Mouse (Mus musculus): ENCODE measurements around the gene Brca2. TPM values are rescaled to one million over a fixed set of nuclear protein-coding genes. Genes with fewer than 3 reads are reported as not detected.

The Brca2 gene
- polyA plus RNA-seq, 1 experiment from 2014 or later: 12.8 TPM

DNA sequence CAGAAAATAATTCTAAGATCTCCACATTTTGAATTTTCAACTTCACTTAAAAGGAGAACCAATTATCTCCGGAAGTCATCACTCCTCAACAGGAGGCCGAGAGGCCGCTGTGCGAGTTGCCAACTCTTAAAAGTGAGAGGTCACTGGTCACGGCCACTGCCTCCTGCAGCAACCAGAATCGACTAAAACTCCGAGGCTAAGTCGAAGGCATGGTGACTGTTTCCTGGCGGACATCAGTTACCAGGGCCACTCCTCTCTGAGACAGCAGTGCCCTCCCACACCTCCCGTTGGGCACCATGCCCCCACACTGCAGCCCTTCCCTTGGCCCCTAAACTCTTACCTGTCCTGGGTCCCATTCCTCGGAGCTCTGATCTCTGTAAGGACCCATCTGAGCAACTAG lies 54.4 kb downstream of the Brca2 start:
- Histone ChIP-seq H3K9ac (ENCODE audit: low read depth, low read length) (no peak overlapping the region), H3K4me2 (ENCODE audit: low read depth, low read length) (no peak overlapping the region), H3K4me3 (ENCODE audit: low read length) (no peak overlapping the region), H3K27me3 (replicated peaks; ENCODE audit: control insufficient read depth, insufficient read depth, low read length) (no peaks in the 10 kb centered on the region), H3K27ac (ENCODE audit: low read length) (no peak overlapping the region), H3K36me3 (ENCODE audit: control insufficient read depth, insufficient read depth, low read length) (no peaks in the 10 kb centered on the region), H3K4me1 (ENCODE audit: control insufficient read depth, insufficient read depth, low read length) (peaks cover 9% of the 10 kb centered on the region), H3K9me3 (ENCODE audit: control insufficient read depth, low read length) (no peaks in the 10 kb centered on the region)
- ATAC-seq: no peak
- 86% methylated on average over 11 of the region's 11 CpGs for WGBS

DNA sequence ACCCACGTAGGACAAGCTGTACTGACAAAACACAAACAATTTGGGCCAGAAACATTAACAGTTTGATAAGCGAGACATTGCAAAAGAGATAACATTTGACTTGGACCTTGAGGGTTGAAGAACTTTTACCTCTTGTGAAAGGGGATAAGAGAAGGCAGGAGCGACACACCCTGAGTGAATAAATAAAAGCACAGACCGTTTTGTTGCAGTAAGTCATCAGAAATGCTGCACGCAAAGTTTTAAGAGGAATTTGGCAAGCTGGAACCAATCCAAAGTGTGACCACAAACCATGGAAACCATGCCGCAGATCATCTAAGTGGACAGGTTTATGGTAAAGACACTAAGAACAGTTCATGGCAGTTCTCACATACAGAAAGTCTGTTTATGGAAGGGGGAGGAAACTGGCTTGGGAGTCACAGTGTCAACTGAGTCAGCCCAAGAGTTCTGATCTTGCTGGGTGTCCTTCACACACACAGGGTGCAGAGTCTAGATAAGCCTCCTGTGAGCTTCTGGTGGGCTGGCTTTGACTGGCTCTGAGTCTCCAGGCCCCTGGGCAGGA lies 56.3 kb downstream of the Brca2 start:
- Histone ChIP-seq H3K9ac (ENCODE audit: low read depth, low read length) (no peak overlapping the region), H3K4me2 (ENCODE audit: low read depth, low read length) (no peak overlapping the region)
- ATAC-seq: peak; percentile 70

DNA sequence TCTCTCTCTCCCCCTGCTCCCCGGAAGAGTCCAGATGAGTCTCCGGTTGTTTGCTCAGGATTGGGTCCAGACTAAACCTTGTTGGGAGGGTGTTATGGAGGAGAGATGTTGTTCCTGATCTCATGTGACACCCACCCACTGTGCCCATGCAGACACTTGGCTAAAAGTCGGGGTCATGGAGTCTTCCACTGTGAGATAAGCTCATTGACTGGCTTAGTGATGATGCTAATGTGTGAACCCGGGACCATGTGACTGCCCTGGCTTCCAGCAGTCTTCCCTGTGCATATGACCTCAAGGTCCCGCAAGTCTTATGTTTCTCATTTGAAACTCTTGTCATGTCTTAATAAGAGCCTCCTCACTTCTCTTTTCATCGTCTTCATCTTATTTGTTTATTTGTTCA lies 58.8 kb downstream of the Brca2 start:
- Histone ChIP-seq H3K36me3 (ENCODE audit: control insufficient read depth, insufficient read depth, low read length) (no peaks in the 10 kb centered on the region), H3K27ac (ENCODE audit: low read length) (no peak overlapping the region), H3K9ac (ENCODE audit: low read depth, low read length) (no peak overlapping the region), H3K4me2 (ENCODE audit: low read depth, low read length) (no peak overlapping the region), H3K9me3 (ENCODE audit: control insufficient read depth, low read length) (no peaks in the 10 kb centered on the region), H3K27me3 (replicated peaks; ENCODE audit: control insufficient read depth, insufficient read depth, low read length) (no peaks in the 10 kb centered on the region), H3K4me1 (ENCODE audit: control insufficient read depth, insufficient read depth, low read length) (peaks cover 6% of the 10 kb centered on the region), H3K4me3 (ENCODE audit: low read length) (no peak overlapping the region)
- 72% methylated on average over 6 of the region's 6 CpGs for WGBS
- ATAC-seq: no peak

More for the DNA sequence above, 56.3 kb downstream of the Brca2 start:
- no peaks in the 10 kb centered on the region for H3K27me3 ChIP-seq (replicated peaks; ENCODE audit: control insufficient read depth, insufficient read depth, low read length)
- H3K27ac ChIP-seq (ENCODE audit: low read length): no peak overlapping the region
- no peaks in the 10 kb centered on the region for H3K36me3 ChIP-seq (ENCODE audit: control insufficient read depth, insufficient read depth, low read length)
- H3K4me1 ChIP-seq (ENCODE audit: control insufficient read depth, insufficient read depth, low read length): peaks cover 9% of the 10 kb centered on the region
- WGBS: 49% methylated on average over 6 of the region's 6 CpGs
- no peaks in the 10 kb centered on the region for H3K9me3 ChIP-seq (ENCODE audit: control insufficient read depth, low read length)
- H3K4me3 ChIP-seq (ENCODE audit: low read length): no peak overlapping the region

DNA sequence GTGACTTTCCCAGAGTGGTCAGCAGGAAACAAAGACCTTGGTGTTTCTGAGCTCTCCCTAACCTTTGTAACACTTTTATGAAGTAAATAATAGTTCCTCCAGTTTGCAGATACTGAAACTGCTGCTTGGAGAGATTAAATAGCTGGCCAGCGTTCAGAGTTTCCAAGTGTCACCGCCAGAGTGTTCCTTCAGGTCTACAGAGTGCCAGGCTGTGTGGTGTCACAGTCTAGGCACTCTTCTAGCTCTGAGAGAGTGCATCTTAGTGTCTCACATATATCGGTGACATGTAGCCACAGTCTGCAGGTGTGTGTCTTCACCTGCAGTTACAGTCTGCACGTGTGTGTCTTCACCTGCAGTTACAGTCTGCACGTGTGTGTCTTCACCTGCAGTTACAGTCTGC lies 60.8 kb downstream of the Brca2 start:
- no peak overlapping the region for H3K4me2 ChIP-seq (ENCODE audit: low read depth, low read length)
- no peak overlapping the region for H3K9ac ChIP-seq (ENCODE audit: low read depth, low read length)
- H3K4me3 ChIP-seq (ENCODE audit: low read length): no peak overlapping the region
- H3K4me1 ChIP-seq (ENCODE audit: control insufficient read depth, insufficient read depth, low read length): peaks cover 6% of the 10 kb centered on the region
- no peaks in the 10 kb centered on the region for H3K9me3 ChIP-seq (ENCODE audit: control insufficient read depth, low read length)
- no peaks in the 10 kb centered on the region for H3K27me3 ChIP-seq (replicated peaks; ENCODE audit: control insufficient read depth, insufficient read depth, low read length)
- 73% methylated on average over 5 of the region's 5 CpGs for WGBS
- no peaks in the 10 kb centered on the region for H3K36me3 ChIP-seq (ENCODE audit: control insufficient read depth, insufficient read depth, low read length)
- no peak overlapping the region for H3K27ac ChIP-seq (ENCODE audit: low read length)
- 0 out of 2 replicates have a peak, but pooled peaks have one; percentile 31 for ATAC-seq

DNA sequence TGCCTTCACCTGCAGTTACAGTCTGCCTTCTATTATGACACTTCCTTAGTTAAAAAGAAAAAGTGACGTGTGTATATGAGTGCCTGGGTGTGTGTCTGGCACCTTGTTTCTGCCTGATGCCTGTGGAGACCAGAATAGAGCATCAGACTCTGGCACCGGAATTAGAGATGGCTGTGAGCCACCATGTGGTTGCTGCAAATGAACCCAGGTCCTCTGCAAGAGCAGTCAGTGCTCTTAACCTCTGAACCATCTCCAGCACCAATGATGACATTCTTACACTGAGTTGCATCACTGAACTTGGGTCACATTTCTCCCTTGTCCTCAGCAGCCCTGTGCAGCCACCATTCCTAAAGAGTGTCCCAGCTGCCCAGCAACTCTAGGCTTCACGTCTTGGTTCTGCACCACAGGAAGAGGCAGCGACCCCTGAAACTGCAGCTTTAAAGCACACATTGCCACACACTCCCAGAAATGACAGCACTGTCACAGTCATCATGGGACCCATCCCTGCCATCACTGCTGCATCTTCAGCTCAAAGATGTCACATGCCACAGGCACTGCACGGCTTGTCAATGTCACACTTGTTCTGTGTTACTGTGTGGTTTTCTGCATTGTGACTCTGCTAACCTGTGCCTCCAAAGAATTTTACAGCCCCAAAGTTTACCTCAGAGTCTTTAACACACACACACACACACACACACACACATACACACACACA lies 61.3 kb downstream of the Brca2 start:
- ATAC-seq: peak; percentile 66
- Histone ChIP-seq H3K4me1 (ENCODE audit: control insufficient read depth, insufficient read depth, low read length) (peaks cover 3% of the 10 kb centered on the region), H3K9ac (ENCODE audit: low read depth, low read length) (no peak overlapping the region), H3K27ac (ENCODE audit: low read length) (no peak overlapping the region), H3K27me3 (replicated peaks; ENCODE audit: control insufficient read depth, insufficient read depth, low read length) (no peaks in the 10 kb centered on the region), H3K4me2 (ENCODE audit: low read depth, low read length) (no peak overlapping the region), H3K36me3 (ENCODE audit: control insufficient read depth, insufficient read depth, low read length) (no peaks in the 10 kb centered on the region), H3K4me3 (ENCODE audit: low read length) (no peak overlapping the region), H3K9me3 (ENCODE audit: control insufficient read depth, low read length) (no peaks in the 10 kb centered on the region)
- 61% methylated on average over 5 of the region's 5 CpGs for WGBS

DNA sequence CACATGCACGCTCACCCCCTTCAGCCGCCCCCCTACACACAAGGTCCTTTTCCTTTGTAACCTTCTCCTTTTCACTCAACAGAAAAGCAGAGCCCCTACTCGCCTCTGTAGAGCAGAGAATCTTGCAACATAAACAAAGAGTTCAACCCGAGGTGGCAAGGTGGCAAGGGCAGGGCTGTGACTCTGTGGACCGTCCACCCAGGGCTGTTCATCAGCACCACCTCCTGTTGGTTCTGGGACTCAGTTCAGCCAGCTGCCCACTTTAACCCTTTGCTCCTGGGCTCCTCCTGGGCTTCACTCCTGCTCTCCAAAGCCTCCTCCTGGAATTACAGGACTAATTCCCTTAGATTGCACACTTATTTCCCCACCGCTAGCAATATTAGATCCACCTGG lies 61.9 kb downstream of the Brca2 start:
- Histone ChIP-seq H3K9ac (ENCODE audit: low read depth, low read length) (no peak overlapping the region), H3K27ac (ENCODE audit: low read length) (no peak overlapping the region), H3K27me3 (replicated peaks; ENCODE audit: control insufficient read depth, insufficient read depth, low read length) (no peaks in the 10 kb centered on the region), H3K4me1 (ENCODE audit: control insufficient read depth, insufficient read depth, low read length) (no peaks in the 10 kb centered on the region; the same call in 1 of the 2 replicates), H3K4me3 (ENCODE audit: low read length) (no peak overlapping the region), H3K9me3 (ENCODE audit: control insufficient read depth, low read length) (no peaks in the 10 kb centered on the region), H3K36me3 (ENCODE audit: control insufficient read depth, insufficient read depth, low read length) (no peaks in the 10 kb centered on the region), H3K4me2 (ENCODE audit: low read depth, low read length) (no peak overlapping the region)
- no peak for ATAC-seq
- WGBS: 35% methylated on average over 6 of the region's 6 CpGs

DNA sequence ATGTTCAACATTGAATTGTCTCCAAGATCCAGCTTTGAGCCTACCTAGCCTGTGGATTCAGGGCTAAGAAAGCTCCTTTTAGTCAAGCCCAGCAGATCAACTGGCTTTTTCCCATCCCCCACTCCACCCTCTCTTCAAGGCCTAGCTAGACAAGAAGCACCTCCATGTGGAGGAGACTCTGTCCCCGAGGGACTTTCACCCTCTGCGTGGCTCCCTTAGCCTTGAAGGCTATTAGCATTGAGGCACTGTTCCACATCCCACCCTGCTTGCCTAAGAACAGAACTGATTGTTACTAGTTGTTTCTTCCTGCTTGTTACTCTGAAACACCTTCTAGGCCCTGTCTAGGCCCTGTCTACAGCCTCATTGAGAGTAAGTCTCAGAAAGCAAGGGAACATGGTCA lies 67.5 kb downstream of the Brca2 start:
- Histone ChIP-seq H3K9ac (ENCODE audit: low read depth, low read length) (no peak overlapping the region), H3K27ac (ENCODE audit: low read length) (no peak overlapping the region), H3K4me3 (ENCODE audit: low read length) (no peak overlapping the region), H3K4me1 (ENCODE audit: control insufficient read depth, insufficient read depth, low read length) (peaks cover 12% of the 10 kb centered on the region), H3K27me3 (replicated peaks; ENCODE audit: control insufficient read depth, insufficient read depth, low read length) (no peaks in the 10 kb centered on the region; the same call in 1 of the 2 replicates), H3K4me2 (ENCODE audit: low read depth, low read length) (no peak overlapping the region), H3K36me3 (ENCODE audit: control insufficient read depth, insufficient read depth, low read length) (no peaks in the 10 kb centered on the region), H3K9me3 (ENCODE audit: control insufficient read depth, low read length) (no peaks in the 10 kb centered on the region)
- WGBS: 58% methylated on average over 2 of the region's 2 CpGs
- no peak; the same call in 1 of the 2 replicates for ATAC-seq

DNA sequence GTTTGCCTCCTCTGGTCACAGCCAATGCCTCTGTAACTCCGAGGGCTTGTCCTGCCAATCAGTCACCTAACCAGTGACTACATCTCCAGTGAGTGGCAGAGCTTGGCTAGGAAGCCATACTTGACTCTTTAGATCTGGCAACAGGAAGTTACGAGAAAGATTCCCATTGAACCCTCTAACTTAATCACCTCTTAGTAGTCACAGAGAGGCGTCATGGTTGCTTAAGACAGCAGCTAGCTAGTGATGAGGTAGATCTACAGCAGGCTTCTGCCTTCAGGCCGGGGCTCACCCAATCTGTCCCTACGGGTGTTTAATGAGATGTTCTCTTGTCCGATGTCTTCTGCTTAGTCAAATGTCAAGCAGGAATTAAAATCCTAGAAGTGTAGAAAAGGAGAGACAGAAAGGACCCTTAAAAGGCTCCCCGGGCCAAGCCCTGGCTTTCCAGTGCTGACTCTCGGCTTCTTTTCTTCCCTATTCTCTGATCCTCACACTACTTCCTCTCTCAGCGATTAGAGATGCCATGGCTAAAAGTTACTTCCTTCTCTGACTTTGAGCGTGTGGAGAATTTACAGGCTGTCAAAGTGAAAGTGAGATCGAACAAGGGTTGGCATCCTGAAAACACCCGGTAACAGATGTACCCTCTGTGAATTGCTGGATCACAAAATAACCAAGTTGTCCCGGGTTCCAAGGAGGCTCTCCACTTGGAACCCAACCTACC lies 69.9 kb downstream of the Brca2 start:
- no peaks in the 10 kb centered on the region for H3K36me3 ChIP-seq (ENCODE audit: control insufficient read depth, insufficient read depth, low read length)
- H3K9ac ChIP-seq (ENCODE audit: low read depth, low read length): no peak overlapping the region
- no peak overlapping the region for H3K27ac ChIP-seq (ENCODE audit: low read length)
- no peak for ATAC-seq
- WGBS: 76% methylated on average over 13 of the region's 13 CpGs
- peak overlapping the region; percentile 100; the same call in 1 of the 2 replicates for H3K4me2 ChIP-seq (ENCODE audit: low read depth, low read length)
- no peaks in the 10 kb centered on the region for H3K9me3 ChIP-seq (ENCODE audit: control insufficient read depth, low read length)
- H3K27me3 ChIP-seq (replicated peaks; ENCODE audit: control insufficient read depth, insufficient read depth, low read length): no peaks in the 10 kb centered on the region; the same call in 1 of the 2 replicates
- peaks cover 12% of the 10 kb centered on the region for H3K4me1 ChIP-seq (ENCODE audit: control insufficient read depth, insufficient read depth, low read length)
- H3K4me3 ChIP-seq (ENCODE audit: low read length): 0 out of 2 replicates have a peak overlapping the region, but pooled peaks have one; percentile 85

DNA sequence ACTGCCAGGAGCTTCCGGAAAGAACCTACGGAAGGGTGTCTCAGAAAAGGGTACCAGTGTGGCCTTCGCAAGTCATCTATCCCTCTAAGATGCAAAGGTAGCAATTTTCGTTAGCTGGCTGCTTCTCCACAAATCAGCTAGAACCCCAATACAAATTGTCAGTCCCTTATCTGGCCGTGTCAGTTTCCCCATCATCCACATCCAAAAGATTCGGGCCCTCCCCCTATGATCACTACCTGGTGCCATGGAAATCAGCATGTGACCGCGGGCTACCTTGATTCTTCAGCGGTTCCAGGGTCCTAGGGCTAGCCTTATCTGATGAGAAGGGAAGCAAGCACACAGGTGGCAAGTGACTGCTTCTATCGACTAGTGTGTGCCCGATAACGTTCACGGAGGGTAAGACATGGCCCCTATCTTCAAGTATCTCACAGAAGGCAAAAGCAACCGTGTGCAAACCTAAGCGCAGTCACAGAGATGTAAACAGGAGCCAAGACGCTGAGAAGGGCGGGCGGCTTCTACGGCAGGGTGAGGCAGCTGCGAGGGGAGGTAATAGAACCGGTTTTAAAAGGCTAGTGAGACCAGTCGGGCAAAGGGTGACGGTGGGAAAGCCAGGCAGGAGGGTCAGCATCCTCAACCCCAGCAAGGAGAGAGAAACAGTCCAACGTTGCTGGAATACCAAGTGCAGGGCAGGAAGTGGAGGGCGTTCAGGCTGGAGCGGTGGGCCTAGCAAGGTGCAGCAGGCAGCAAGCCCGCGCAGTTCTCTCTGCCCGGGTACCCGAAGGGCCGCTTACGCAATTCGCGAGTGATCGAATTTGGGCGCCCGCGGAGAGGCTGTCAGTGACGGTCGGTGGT lies 70.7 kb downstream of the Brca2 start:
- Histone ChIP-seq H3K27me3 (replicated peaks; ENCODE audit: control insufficient read depth, insufficient read depth, low read length) (no peaks in the 10 kb centered on the region; the same call in 1 of the 2 replicates), H3K4me3 (ENCODE audit: low read length) (peak overlapping the region; percentile 85), H3K27ac (ENCODE audit: low read length) (no peak overlapping the region), H3K4me1 (ENCODE audit: control insufficient read depth, insufficient read depth, low read length) (peaks cover 12% of the 10 kb centered on the region), H3K36me3 (ENCODE audit: control insufficient read depth, insufficient read depth, low read length) (no peaks in the 10 kb centered on the region), H3K4me2 (ENCODE audit: low read depth, low read length) (peak overlapping the region; percentile 100), H3K9me3 (ENCODE audit: control insufficient read depth, low read length) (no peaks in the 10 kb centered on the region), H3K9ac (ENCODE audit: low read depth, low read length) (peak overlapping the region; percentile 81)
- 11% methylated on average over 39 of the region's 40 CpGs for WGBS
- ATAC-seq: peak; percentile 63
